Mouse (Mus musculus) embryonic facial prominence, embryonic 14.5 days (tissue): ENCODE data around the gene Pxmp4. TPM values are rescaled to one million over a fixed set of nuclear protein-coding genes. Genes with fewer than 3 reads are reported as not detected.

Source experiments
- ATAC-seq: fragments of 200-750 bp; cut with Nextera tagmentation; 2 replicates; pipeline ENCODE4 v1.8.0; 2017; ENCODE audit warnings: low read depth, moderate number of reproducible peaks, moderate TSS enrichment
- DNase-seq: peaks from one replicate; pipeline ENCODE4 v3.0.0-alpha.2; 2015; ENCODE audit warnings: low spot score
- H3K27ac ChIP-seq: fragments of 300-500 bp; sonication (generic); replicated peaks from 2 replicates; pipeline ENCODE4 v1.5.1; 2014; ENCODE audit warnings: low read depth, mild to moderate bottlenecking, low read length, moderate library complexity
- H3K27me3 ChIP-seq: fragments of 300-500 bp; sonication (generic); replicated peaks from 2 replicates; pipeline ENCODE4 v1.6.1; 2014; ENCODE audit warnings: low read length; ENCODE audit not compliant: control insufficient read depth, insufficient read depth
- H3K36me3 ChIP-seq: fragments of 300-500 bp; sonication (generic); 2 replicates; pipeline ENCODE4 v1.6.1; 2014; ENCODE audit warnings: low read length, mixed read lengths; ENCODE audit not compliant: control insufficient read depth, insufficient read depth
- H3K4me1 ChIP-seq: fragments of 300-500 bp; sonication (generic); 2 replicates; pipeline ENCODE4 v1.6.1; 2014; ENCODE audit warnings: antibody characterized with exemption, low read length; ENCODE audit not compliant: control insufficient read depth, insufficient read depth
- H3K4me2 ChIP-seq: fragments of 300-500 bp; sonication (generic); 2 replicates; pipeline ENCODE4 v1.6.1; 2014; ENCODE audit warnings: low read depth, mild to moderate bottlenecking, low read length, moderate library complexity, mixed read lengths
- H3K4me3 ChIP-seq: fragments of 300-500 bp; sonication (generic); 2 replicates; pipeline ENCODE4 v1.5.1; 2014; ENCODE audit warnings: low read depth, mild to moderate bottlenecking, low read length
- H3K9ac ChIP-seq: fragments of 300-500 bp; sonication (generic); 2 replicates; pipeline ENCODE4 v1.6.1; 2014; ENCODE audit warnings: low read depth, mild to moderate bottlenecking, low read length, moderate library complexity, mixed read lengths
- H3K9me3 ChIP-seq: fragments of 300-500 bp; sonication (generic); 2 replicates; pipeline ENCODE4 v1.6.1; 2016; ENCODE audit warnings: low read length; ENCODE audit not compliant: control insufficient read depth
- WGBS: fragments of 180-500 bp; shearing (Covaris S2); extraction: QIAGEN DNeasy Blood & Tissue Kit; methylation state at CpG from one replicate; pipeline ENCODE4 v1.1.7; 2014; 5-methylcytosine and 5-hydroxymethylcytosine counted together
- polyA plus RNA-seq: library from polyadenylated mRNA; unstranded; fragments of >200 nt; fragmentation: Nextera tagmentation; extraction: Ambion mirVana; gene quantifications from 2 replicates; pipeline ENCODE4 v1.2.1, GENCODE M21; 2014

Gene Pxmp4
- polyA plus RNA-seq, 1 experiment from 2014 or later: 24.1 TPM

DNA sequence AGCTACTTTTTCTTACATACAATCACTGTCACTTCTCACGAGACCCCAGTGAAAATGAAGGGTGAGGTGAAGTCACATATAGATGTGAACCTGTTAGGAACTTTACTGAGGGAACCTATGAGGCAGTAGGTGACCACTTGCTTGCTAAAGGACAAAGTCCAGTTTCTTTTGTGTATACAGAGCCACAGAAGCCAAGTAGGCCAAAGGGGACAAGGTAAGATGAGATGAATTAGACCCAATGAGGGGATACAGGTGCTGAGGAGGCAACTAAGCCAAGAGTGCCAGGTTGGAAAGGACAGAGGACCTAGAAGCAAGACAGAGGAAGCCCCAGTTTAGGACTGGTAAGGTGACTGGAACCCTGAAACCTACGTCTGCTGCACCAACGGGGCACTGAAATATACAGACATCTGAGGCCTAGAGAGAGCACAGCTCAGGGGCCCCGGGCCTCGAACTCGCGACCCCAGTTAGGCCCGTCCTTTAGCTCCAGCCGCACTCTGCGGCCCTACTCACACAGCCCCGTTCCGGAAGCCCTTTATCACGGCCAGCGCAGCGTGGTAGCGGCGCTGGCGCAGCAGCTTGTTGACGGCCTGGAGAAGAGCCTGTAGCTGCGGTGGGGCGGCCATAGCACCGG lies 386 bp downstream of the Pxmp4 start:
- DNase-seq (no peak), ATAC-seq (no peak)
- Histone ChIP-seq H3K36me3 (no peaks in the 10 kb centered on the region), H3K4me1 (peaks cover 8% of the 10 kb centered on the region), H3K4me2 (peak overlapping the region; percentile 79), H3K9ac (peak overlapping the region; percentile 77), H3K27me3 (no peaks in the 10 kb centered on the region), H3K4me3 (peak overlapping the region; percentile 63), H3K27ac (no peak overlapping the region; the same call in 1 of the 2 replicates), H3K9me3 (no peaks in the 10 kb centered on the region)
- WGBS: 9% methylated on average over 20 of the region's 22 CpGs

GRCm38 (mm10) chr2:154601324-154601723 lies 2.2 kb downstream of the Pxmp4 start:
- Histone ChIP-seq H3K27ac (no peak overlapping the region), H3K9ac (no peak overlapping the region), H3K4me2 (no peak overlapping the region), H3K4me1 (peaks cover 8% of the 10 kb centered on the region), H3K36me3 (no peaks in the 10 kb centered on the region), H3K4me3 (no peak overlapping the region), H3K9me3 (no peaks in the 10 kb centered on the region), H3K27me3 (no peaks in the 10 kb centered on the region)
- DNase-seq (no peak), ATAC-seq (no peak)
- WGBS: 74% methylated on average over 3 of the region's 3 CpGs

DNA sequence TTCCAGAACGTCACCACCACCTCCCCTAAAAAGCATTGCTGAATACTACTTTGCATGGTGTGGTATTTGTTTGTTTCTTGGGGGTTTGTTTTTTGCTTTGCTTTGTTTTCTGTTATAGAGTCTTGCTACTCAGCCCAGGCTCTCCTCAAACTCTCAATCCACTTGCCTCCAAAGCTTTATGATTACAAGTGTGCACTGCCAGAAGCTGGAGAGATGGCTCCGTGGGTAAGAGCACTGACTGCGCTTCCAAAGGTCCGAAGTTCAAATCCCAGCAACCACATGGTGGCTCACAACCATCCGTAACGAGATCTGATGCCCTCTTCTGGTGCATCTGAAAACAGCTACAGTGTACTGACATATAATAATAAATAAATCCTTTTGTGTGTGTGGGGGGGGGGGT lies 2.9 kb downstream of the Pxmp4 start:
- no peaks in the 10 kb centered on the region for H3K27me3 ChIP-seq
- ATAC-seq: no peak
- no peak overlapping the region for H3K4me3 ChIP-seq

GRCm38 (mm10) chr2:154597399-154597798 lies 6.1 kb downstream of the Pxmp4 start:
- Histone ChIP-seq H3K36me3 (peaks cover 23% of the 10 kb centered on the region; the same call in 1 of the 2 replicates), H3K27me3 (no peaks in the 10 kb centered on the region), H3K4me1 (no peaks in the 10 kb centered on the region), H3K4me2 (no peak overlapping the region), H3K27ac (no peak overlapping the region), H3K9me3 (no peaks in the 10 kb centered on the region), H3K4me3 (no peak overlapping the region), H3K9ac (no peak overlapping the region)
- ATAC-seq: no peak
- WGBS: 86% methylated on average over 3 of the region's 3 CpGs
- no peak for DNase-seq

More for the DNA sequence above, 2.9 kb downstream of the Pxmp4 start:
- 66% methylated on average over 6 of the region's 6 CpGs for WGBS
- Histone ChIP-seq H3K4me1 (peaks cover 8% of the 10 kb centered on the region), H3K36me3 (0 out of 2 replicates have a peak, but pooled peaks cover 5% of the 10 kb centered on the region), H3K9ac (no peak overlapping the region), H3K4me2 (no peak overlapping the region), H3K9me3 (no peaks in the 10 kb centered on the region), H3K27ac (no peak overlapping the region)
- DNase-seq: no peak

DNA sequence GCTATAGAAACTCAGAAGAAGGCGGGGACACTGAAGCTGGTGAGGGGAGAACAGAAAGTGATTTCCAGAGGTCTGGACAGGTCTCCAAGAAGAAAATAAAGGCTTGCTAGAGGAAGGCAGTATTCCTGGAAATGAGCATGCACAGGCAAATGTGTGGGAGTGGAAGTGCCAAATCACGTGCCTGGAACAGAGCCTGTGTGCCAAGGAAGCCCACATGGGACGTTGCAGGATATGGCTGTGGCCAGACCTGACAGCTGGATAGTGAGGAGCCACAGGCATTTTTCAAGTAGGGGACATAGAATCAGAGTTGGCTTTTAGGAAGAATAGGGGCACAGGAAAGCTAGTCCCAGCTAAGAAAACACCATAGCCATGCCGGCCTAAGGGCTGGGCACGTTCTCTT lies 7.7 kb downstream of the Pxmp4 start:
- Histone ChIP-seq H3K27ac (no peak overlapping the region), H3K27me3 (no peaks in the 10 kb centered on the region)
- WGBS: 78% methylated on average over 5 of the region's 5 CpGs

GRCm38 (mm10) chr2:154593025-154593424 lies 10.5 kb downstream of the Pxmp4 start:
- Histone ChIP-seq H3K4me1 (no peaks in the 10 kb centered on the region), H3K4me2 (no peak overlapping the region), H3K9me3 (no peaks in the 10 kb centered on the region), H3K9ac (no peak overlapping the region), H3K4me3 (no peak overlapping the region), H3K27ac (no peak overlapping the region), H3K27me3 (no peaks in the 10 kb centered on the region), H3K36me3 (peaks cover 23% of the 10 kb centered on the region; the same call in 1 of the 2 replicates)
- ATAC-seq: no peak
- no peak for DNase-seq
- 77% methylated on average over 3 of the region's 3 CpGs for WGBS

More for the DNA sequence above, 7.7 kb downstream of the Pxmp4 start:
- H3K9me3 ChIP-seq: no peaks in the 10 kb centered on the region
- H3K4me1 ChIP-seq: no peaks in the 10 kb centered on the region
- H3K36me3 ChIP-seq: peaks cover 23% of the 10 kb centered on the region; the same call in 1 of the 2 replicates
- DNase-seq: no peak
- no peak overlapping the region for H3K4me3 ChIP-seq
- H3K4me2 ChIP-seq: no peak overlapping the region
- no peak for ATAC-seq
- no peak overlapping the region for H3K9ac ChIP-seq

- Histone ChIP-seq H3K27ac (no peak overlapping the region), H3K9ac (no peak overlapping the region), H3K4me2 (no peak overlapping the region), H3K9me3 (no peaks in the 10 kb centered on the region), H3K4me3 (no peak overlapping the region), H3K4me1 (no peaks in the 10 kb centered on the region), H3K36me3 (peaks cover 35% of the 10 kb centered on the region; the same call in 1 of the 2 replicates), H3K27me3 (no peaks in the 10 kb centered on the region)
- no peak for ATAC-seq
- DNase-seq: no peak
- WGBS: 82% methylated on average over 3 of the region's 3 CpGs
Measured at GRCm38 (mm10) chr2:154591239-154591638, 12.3 kb downstream of the Pxmp4 start.

- ATAC-seq: no peak
Measured at GRCm38 (mm10) chr2:154589051-154589450, 14.5 kb downstream of the Pxmp4 start.

GRCm38 (mm10) chr2:154586405-154586804 lies 17.1 kb downstream of the Pxmp4 start:
- 74% methylated on average over 5 of the region's 5 CpGs for WGBS

More at GRCm38 (mm10) chr2:154589051-154589450, 14.5 kb downstream of the Pxmp4 start:
- Histone ChIP-seq H3K4me3 (no peak overlapping the region), H3K27ac (no peak overlapping the region), H3K36me3 (peaks cover 23% of the 10 kb centered on the region; the same call in 1 of the 2 replicates), H3K27me3 (no peaks in the 10 kb centered on the region), H3K9me3 (no peaks in the 10 kb centered on the region), H3K4me1 (0 out of 2 replicates have a peak, but pooled peaks cover 8% of the 10 kb centered on the region), H3K9ac (no peak overlapping the region), H3K4me2 (no peak overlapping the region)
- DNase-seq: peak; percentile 46
- WGBS: 77% methylated on average over 4 of the region's 4 CpGs

More at GRCm38 (mm10) chr2:154586405-154586804, 17.1 kb downstream of the Pxmp4 start:
- Histone ChIP-seq H3K4me2 (no peak overlapping the region), H3K9ac (no peak overlapping the region), H3K4me1 (0 out of 2 replicates have a peak, but pooled peaks cover 12% of the 10 kb centered on the region), H3K36me3 (peaks cover 12% of the 10 kb centered on the region; the same call in 1 of the 2 replicates), H3K27me3 (no peaks in the 10 kb centered on the region), H3K4me3 (no peak overlapping the region), H3K27ac (no peak overlapping the region), H3K9me3 (no peaks in the 10 kb centered on the region)
- DNase-seq (no peak), ATAC-seq (no peak)
